In genomic region chr9:25173171-25173570, GRCm38 (mm10) we compare ENCODE assay signal across 9 mouse cellular contexts. TPM values are rescaled to one million over a fixed set of nuclear protein-coding genes. Genes with fewer than 3 reads are reported as not detected.
DNase-seq lines count a peak whose midpoint lies in the region; ATAC-seq and TF ChIP-seq lines count a peak whose summit lies in the region.
"Had no signal": no experiment of that assay in that cellular context is flagged by ENCODE, and none has a peak within 500 bp of the region (broad histone marks: within the 10 kb centered on the region; RNA-seq: fewer than 3 reads in every experiment).

No protein-coding gene starts in this region.

- H3K9me3 ChIP-seq in G1E (replicated peaks): no peaks in the 10 kb centered on the region
- H3K9me3 ChIP-seq in heart, embryonic 16.5 days (replicated peaks; ENCODE audit: control insufficient read depth, low read length): no peaks in the 10 kb centered on the region

- peak overlapping the region; percentile 6; the same call in 1 of the 2 replicates for H3K27ac ChIP-seq in gastrocnemius, adult 2 months
- peak overlapping the region; percentile 69 for H3K27ac ChIP-seq in heart, embryonic 16.5 days (ENCODE audit: low read length)
- H3K27ac ChIP-seq: kidney, postnatal 0 days had no signal

- peak; percentile 14 for DNase-seq in gastrocnemius, adult 2 months
- DNase-seq in gastrocnemius, adult 18-20 months (ENCODE audit: low spot score): no peak
- peak; percentile 32 for DNase-seq in G1E (ENCODE audit: low spot score)
- peak; percentile 61 for DNase-seq in lung, postnatal 10 days
- no peak for DNase-seq in embryo, embryonic 9.5 days (ENCODE audit: extremely low spot score)
- DNase-seq in thymus, postnatal 4 days: no peak
- DNase-seq in right cerebral cortex, postnatal 4 days: no peak

- peak; percentile 78 for ATAC-seq in G1E (ENCODE audit: extremely low read depth, insufficient number of reproducible peaks, low FRiP score, poor library complexity, severe bottlenecking)
- ATAC-seq in heart, embryonic 16.5 days (replicated peaks; ENCODE audit: extremely low read depth, insufficient read depth, low FRiP score): peak; percentile 61; the same call in 1 of the 2 replicates

- no peak for TF ChIP-seq CTCF in gastrocnemius, adult 2 months (IDR thresholded peaks at IDR 0.05)
- TF ChIP-seq CTCF in G1E (IDR thresholded peaks at IDR 0.05; ENCODE audit: low read depth, low read length): no peak

- H3K4me1 ChIP-seq in G1E (ENCODE audit: insufficient read depth, low read depth, low read length): peaks cover 19% of the 10 kb centered on the region
- H3K4me1 ChIP-seq in heart, embryonic 16.5 days (ENCODE audit: control insufficient read depth, insufficient read depth, low read length): peaks cover 33% of the 10 kb centered on the region

- no peak overlapping the region for H3K4me3 ChIP-seq in gastrocnemius, adult 2 months
- no peak overlapping the region for H3K4me3 ChIP-seq in G1E (ENCODE audit: low read depth, low read length)
- no peak overlapping the region for H3K4me3 ChIP-seq in heart, embryonic 16.5 days (ENCODE audit: low read length)

- WGBS in heart, embryonic 16.5 days: 17% methylated on average over 4 of the region's 4 CpGs

- intact Hi-C loops in gastrocnemius, adult 2 months (cut with DNase I): no loop called here

- no peak overlapping the region; the same call in 1 of the 2 replicates for H3K4me2 ChIP-seq in heart, embryonic 16.5 days (ENCODE audit: low read depth, low read length)

- no peak overlapping the region for H3K9ac ChIP-seq in heart, embryonic 16.5 days (ENCODE audit: low read length)

- 0 out of 2 replicates have a peak, but pooled peaks cover 2% of the 10 kb centered on the region for H3K27me3 ChIP-seq in G1E (ENCODE audit: insufficient read depth, low read length)
- no peaks in the 10 kb centered on the region for H3K27me3 ChIP-seq in heart, embryonic 16.5 days (ENCODE audit: control insufficient read depth, insufficient read depth, low read length)

- no peaks in the 10 kb centered on the region for H3K36me3 ChIP-seq in G1E (replicated peaks)
- H3K36me3 ChIP-seq in heart, embryonic 16.5 days (ENCODE audit: control insufficient read depth, insufficient read depth): no peaks in the 10 kb centered on the region

RNA-seq across cellular contexts. Expression of gene Herpud2, which starts 21.6 kb away (rescaled TPM):
- 10 to 100 TPM; 41.5 to 50.0 TPM for total RNA-seq in gastrocnemius, adult 2 months (2021)
- 10 to 100 TPM; 42.9 to 51.3 TPM for total RNA-seq in gastrocnemius, adult 18-20 months (2021)
- 35.3 and 46.9 TPM in 2 replicates for total RNA-seq in G1E (2014; fragmentation: Nextera tagmentation)
- total RNA-seq in G1E (2017): 13.7 and 14.0 TPM in 2 replicates
- polyA plus RNA-seq in G1E (2012): 15.6 and 19.2 TPM in 2 replicates
- 30.7 and 31.7 TPM in 2 replicates for polyA plus RNA-seq in heart, embryonic 16.5 days (2015; fragmentation: Nextera tagmentation; extraction: Ambion mirVana)

Comparison
In these comparisons a context has a peak if more than half of its experiments do, and no peak if none do; other contexts are left out.
1. DNase-seq: peak in gastrocnemius, adult 2 months (single experiment), G1E (single experiment) and lung, postnatal 10 days (single experiment); none in gastrocnemius, adult 18-20 months (single experiment), embryo, embryonic 9.5 days (single experiment), thymus, postnatal 4 days (single experiment) and right cerebral cortex, postnatal 4 days (single experiment).